8 mouse cellular contexts compared by ENCODE assay signal in genomic region chr16:94525955-94526343, GRCm38 (mm10). TPM values are rescaled to one million over a fixed set of nuclear protein-coding genes. Genes with fewer than 3 reads are reported as not detected.
DNase-seq lines count a peak whose midpoint lies in the region; ATAC-seq and TF ChIP-seq lines count a peak whose summit lies in the region.

No protein-coding gene starts in this region.

- peaks cover 16% of the 10 kb centered on the region; the same call in 1 of the 2 replicates for H3K79me2 ChIP-seq in liver, adult 2 months (ENCODE audit: control insufficient read depth, insufficient read depth, low read length)

- H3K27ac ChIP-seq in liver, adult 2 months (replicated peaks; ENCODE audit: insufficient read depth, low read depth, low read length), result peak overlapping the region; percentile 83
- peak overlapping the region; percentile 95 for H3K27ac ChIP-seq in embryonic facial prominence, embryonic 13.5 days
- H3K27ac ChIP-seq in intestine, embryonic 16.5 days (ENCODE audit: low read length), result peak overlapping the region; percentile 97
- peak overlapping the region; percentile 94 for H3K27ac ChIP-seq in neural tube, embryonic 14.5 days (ENCODE audit: low read depth, low read length)

- H3K4me3 ChIP-seq in liver, adult 2 months (ENCODE audit: insufficient read depth, low read depth, low read length), result peak overlapping the region; percentile 83
- H3K4me3 ChIP-seq in embryonic facial prominence, embryonic 13.5 days, result peak overlapping the region; percentile 82
- H3K4me3 ChIP-seq in intestine, embryonic 16.5 days (ENCODE audit: low read length), result peak overlapping the region; percentile 87
- H3K4me3 ChIP-seq in neural tube, embryonic 14.5 days (ENCODE audit: low read depth, low read length), result peak overlapping the region; percentile 84

- WGBS in liver, adult 2 months, result under 1% methylated on average over 24 of the region's 24 CpGs
- 0% methylated on average over 20 of the region's 24 CpGs for WGBS in embryonic facial prominence, embryonic 13.5 days
- 1% methylated on average over 24 of the region's 24 CpGs for WGBS in intestine, embryonic 16.5 days
- WGBS in neural tube, embryonic 14.5 days, result 0% methylated on average over 16 of the region's 24 CpGs

- no peak for TF ChIP-seq CTCF in liver, adult 2 months (IDR thresholded peaks at IDR 0.05; ENCODE audit: low read depth, low read length)

- H3K9ac ChIP-seq in liver, adult 2 months (ENCODE audit: low read depth, low read length), result peak overlapping the region; percentile 83
- H3K9ac ChIP-seq in embryonic facial prominence, embryonic 13.5 days, result peak overlapping the region; percentile 86
- peak overlapping the region; percentile 78 for H3K9ac ChIP-seq in intestine, embryonic 16.5 days (ENCODE audit: low read depth, low read length)
- H3K9ac ChIP-seq in neural tube, embryonic 14.5 days (replicated peaks; ENCODE audit: low read depth, low read length), result peak overlapping the region; percentile 79

- peak overlapping the region; percentile 71 for H3K4me2 ChIP-seq in embryonic facial prominence, embryonic 13.5 days
- H3K4me2 ChIP-seq in intestine, embryonic 16.5 days (ENCODE audit: low read depth, low read length), result peak overlapping the region; percentile 53
- H3K4me2 ChIP-seq in neural tube, embryonic 14.5 days (ENCODE audit: low read depth, low read length), result peak overlapping the region; percentile 76

- H3K36me3 ChIP-seq in liver, adult 2 months (ENCODE audit: control insufficient read depth, insufficient read depth, low read length), result no peaks in the 10 kb centered on the region
- H3K36me3 ChIP-seq in embryonic facial prominence, embryonic 13.5 days, result no peaks in the 10 kb centered on the region
- H3K36me3 ChIP-seq in intestine, embryonic 16.5 days (ENCODE audit: control insufficient read depth, insufficient read depth, low read length), result no peaks in the 10 kb centered on the region
- H3K36me3 ChIP-seq in neural tube, embryonic 14.5 days (ENCODE audit: control insufficient read depth, insufficient read depth, low read length), result no peaks in the 10 kb centered on the region

- no peak for TF ChIP-seq POLR2A in liver, adult 2 months (IDR thresholded peaks at IDR 0.05; ENCODE audit: extremely low read depth, insufficient read depth, low read length)

- no peaks in the 10 kb centered on the region for H3K9me3 ChIP-seq in embryonic facial prominence, embryonic 13.5 days
- no peaks in the 10 kb centered on the region for H3K9me3 ChIP-seq in intestine, embryonic 16.5 days (ENCODE audit: control insufficient read depth, low read length)
- H3K9me3 ChIP-seq in neural tube, embryonic 14.5 days (ENCODE audit: control insufficient read depth, low read length), result no peaks in the 10 kb centered on the region

- peaks cover 15% of the 10 kb centered on the region; the same call in 1 of the 2 replicates for H3K4me1 ChIP-seq in liver, adult 2 months (ENCODE audit: control insufficient read depth, insufficient read depth, low read length)
- peaks cover 31% of the 10 kb centered on the region for H3K4me1 ChIP-seq in embryonic facial prominence, embryonic 13.5 days
- H3K4me1 ChIP-seq in intestine, embryonic 16.5 days (ENCODE audit: control insufficient read depth, insufficient read depth, low read length), result peaks cover 30% of the 10 kb centered on the region
- peaks cover 21% of the 10 kb centered on the region for H3K4me1 ChIP-seq in neural tube, embryonic 14.5 days (ENCODE audit: control insufficient read depth, insufficient read depth, low read length)

- no peaks in the 10 kb centered on the region for H3K27me3 ChIP-seq in liver, adult 2 months (ENCODE audit: control insufficient read depth, insufficient read depth, low read length)
- H3K27me3 ChIP-seq in embryonic facial prominence, embryonic 13.5 days, result no peaks in the 10 kb centered on the region
- H3K27me3 ChIP-seq in intestine, embryonic 16.5 days (replicated peaks; ENCODE audit: control insufficient read depth, insufficient read depth, low read length), result no peaks in the 10 kb centered on the region
- no peaks in the 10 kb centered on the region for H3K27me3 ChIP-seq in neural tube, embryonic 14.5 days (ENCODE audit: control insufficient read depth, insufficient read depth, low read length)

- peak; percentile 66 for ATAC-seq in embryonic facial prominence, embryonic 13.5 days (ENCODE audit: insufficient number of reproducible peaks, insufficient read depth, low FRiP score, low TSS enrichment, low read depth)
- peak; percentile 66 for ATAC-seq in intestine, embryonic 16.5 days
- peak; percentile 69 for ATAC-seq in neural tube, embryonic 14.5 days (ENCODE audit: low read depth)

- peak; percentile 39 for DNase-seq in liver, adult 2 months (ENCODE audit: extremely low read depth, low read depth, low spot score)
- DNase-seq in liver, result no peak
- DNase-seq in natural killer cell, adult 2 months (ENCODE audit: low spot score in 2 of 2), result no peak
- no peak for DNase-seq in layer of hippocampus, adult 18-20 months (ENCODE audit: low spot score in 2 of 2)
- DNase-seq in thymus, postnatal 36 days, result no peak

RNA-seq across cellular contexts. Expression of gene Vps26c, which starts 0.7 kb away (rescaled TPM):
- 33.1 and 33.9 TPM in 2 replicates for total RNA-seq in liver, adult 2 months (2014; rRNA removed)
- 18.8 and 19.4 TPM in 2 replicates for polyA plus RNA-seq in liver, adult 2 months (2012; rRNA removed)
- 49.4 and 53.5 TPM in 2 replicates for polyA plus RNA-seq in embryonic facial prominence, embryonic 13.5 days (2015; fragmentation: Nextera tagmentation; extraction: Ambion mirVana)
- 67.7 and 71.8 TPM in 2 replicates for polyA plus RNA-seq in intestine, embryonic 16.5 days (2015; fragmentation: Nextera tagmentation; extraction: Ambion mirVana)
- polyA plus RNA-seq in neural tube, embryonic 14.5 days (2014; fragmentation: Nextera tagmentation; extraction: Ambion mirVana), result 95.4 and 101 TPM in 2 replicates
- total RNA-seq in layer of hippocampus, adult 18-20 months (2021), result 10 to 100 TPM; 34.7 to 37.9 TPM

RNA-seq across cellular contexts. Expression of gene Dyrk1a, which starts 43.9 kb away (rescaled TPM):
- 12.2 and 12.6 TPM in 2 replicates for total RNA-seq in liver, adult 2 months (2014; rRNA removed)
- polyA plus RNA-seq in liver, adult 2 months (2012; rRNA removed), result 10.9 and 13.6 TPM in 2 replicates
- polyA plus RNA-seq in embryonic facial prominence, embryonic 13.5 days (2015; fragmentation: Nextera tagmentation; extraction: Ambion mirVana), result 11.0 and 11.1 TPM in 2 replicates
- 7.1 and 7.3 TPM in 2 replicates for polyA plus RNA-seq in intestine, embryonic 16.5 days (2015; fragmentation: Nextera tagmentation; extraction: Ambion mirVana)
- 13.9 and 15.9 TPM in 2 replicates for polyA plus RNA-seq in neural tube, embryonic 14.5 days (2014; fragmentation: Nextera tagmentation; extraction: Ambion mirVana)
- total RNA-seq in layer of hippocampus, adult 18-20 months (2021), result 10 to 100 TPM; 86.6 to 93.2 TPM
